Mouse (Mus musculus) megakaryocyte, embryonic 14.5 days (primary cell): ENCODE measurements around the gene BC055324.

Source experiments
- FLI1 ChIP-seq: IDR thresholded peaks from 2 replicates; pipeline ENCODE4 v1.6.1; 2012; ENCODE audit warnings: low read length, inconsistent platforms, mixed read lengths
- GATA1 ChIP-seq: IDR thresholded peaks from 3 replicates; pipeline ENCODE4 v1.6.1; 2012; ENCODE audit warnings: mixed read lengths, low read length, inconsistent platforms, borderline replicate concordance

DNA sequence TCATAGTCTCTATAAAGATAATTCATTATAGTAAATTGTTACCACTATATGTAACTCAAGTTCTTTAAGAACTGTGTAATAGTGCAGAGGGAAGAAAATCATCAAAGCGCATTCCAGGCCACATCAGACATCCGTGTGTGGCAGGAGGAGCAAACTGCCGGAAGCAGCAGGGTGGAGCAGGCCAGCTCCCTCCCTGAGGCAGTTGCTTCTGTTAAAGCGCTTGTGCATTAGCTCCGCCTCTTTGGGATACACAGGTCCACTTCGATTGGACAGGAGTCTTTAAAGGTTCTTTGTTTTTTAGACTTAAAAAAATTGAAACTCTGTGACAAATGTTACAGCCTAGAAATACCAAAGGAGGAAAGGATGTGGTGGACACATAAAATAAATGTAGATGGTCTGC lies 52.5 kb downstream of the BC055324 start:
- no peak for TF ChIP-seq GATA1
- TF ChIP-seq FLI1: no peak
